ENCODE assay signal across 10 mouse cellular contexts in genomic region chr6:127925915-127926314, GRCm38 (mm10). TPM values are rescaled to one million over a fixed set of nuclear protein-coding genes. Genes with fewer than 3 reads are reported as not detected.
A peak's percentile ranks its signal among the peaks of the same experiment; 100 is the strongest.
DNase-seq lines count a peak whose midpoint lies in the region; ATAC-seq and TF ChIP-seq lines count a peak whose summit lies in the region.
"Had no signal": no experiment of that assay in that cellular context is flagged by ENCODE, and none has a peak within 500 bp of the region (broad histone marks: within the 10 kb centered on the region; RNA-seq: fewer than 3 reads in every experiment).

No protein-coding gene starts in this region.

- intact Hi-C loops in gastrocnemius, adult 2 months (cut with DNase I): no loop called here

- ATAC-seq in forebrain, postnatal 0 days: peak; percentile 91
- ATAC-seq in activated CD4-positive, CD25-positive, alpha-beta regulatory T cell, adult 4 months: no peak

- H3K9ac ChIP-seq in forebrain, postnatal 0 days: no peak overlapping the region

- no peak overlapping the region for H3K4me3 ChIP-seq in gastrocnemius, adult 2 months
- no peak overlapping the region for H3K4me3 ChIP-seq in forebrain, postnatal 0 days (ENCODE audit: low read depth, low read length)

- TF ChIP-seq CTCF in gastrocnemius, adult 2 months (IDR thresholded peaks at IDR 0.05): no peak
- TF ChIP-seq CTCF in forebrain, postnatal 0 days (IDR thresholded peaks at IDR 0.05; ENCODE audit: low read depth): no peak

- H3K4me2 ChIP-seq in forebrain, postnatal 0 days (ENCODE audit: low read depth): no peak overlapping the region

- H3K36me3 ChIP-seq in forebrain, postnatal 0 days (ENCODE audit: insufficient read depth): no peaks in the 10 kb centered on the region; the same call in 1 of the 2 replicates

- peak; percentile 16 for DNase-seq in gastrocnemius, adult 2 months
- DNase-seq in gastrocnemius, adult 8-10 months (ENCODE audit: low spot score in 2 of 2): no peak
- peak; percentile 62 for DNase-seq in forebrain, postnatal 0 days
- peak; percentile 65 to 77 for DNase-seq in layer of hippocampus, postnatal 10 days (ENCODE audit: low spot score in 2 of 2)
- DNase-seq in retina, postnatal 1 day: peak; percentile 77
- DNase-seq in kidney, adult 11 months: no peak
- DNase-seq in lung, postnatal 10 days: no peak
- DNase-seq: adrenal gland, adult 2 months had no signal

- no peak overlapping the region for H3K27ac ChIP-seq in gastrocnemius, adult 2 months
- H3K27ac ChIP-seq in forebrain, postnatal 0 days (ENCODE audit: low read depth, low read length): no peak overlapping the region

- no peaks in the 10 kb centered on the region for H3K9me3 ChIP-seq in forebrain, postnatal 0 days (ENCODE audit: low read length)

- no peaks in the 10 kb centered on the region for H3K4me1 ChIP-seq in forebrain, postnatal 0 days (ENCODE audit: insufficient read depth)

- H3K27me3 ChIP-seq in forebrain, postnatal 0 days (ENCODE audit: insufficient read depth, low read length): no peaks in the 10 kb centered on the region

- 58% methylated on average over 9 of the region's 9 CpGs for WGBS in forebrain, postnatal 0 days

RNA-seq across cellular contexts. Expression of gene Tspan11, which starts 38.5 kb away (rescaled TPM):
- total RNA-seq in gastrocnemius, adult 2 months (2021): 1 to 10 TPM in 1 of 2 experiments, under 1 TPM in 1; 0.74 to 1.0 TPM
- total RNA-seq in gastrocnemius, adult 8-10 months (2022): 1 to 10 TPM in 2 of 4 experiments, under 1 TPM in 2; 0.24 to 1.5 (median 0.68) TPM
- total RNA-seq in forebrain, postnatal 0 days (2014; rRNA removed): 5.9 and 6.4 TPM in 2 replicates
- polyA plus RNA-seq in forebrain, postnatal 0 days (2015; fragmentation: Nextera tagmentation; extraction: Ambion mirVana): 6.8 and 7.6 TPM in 2 replicates
- total RNA-seq in layer of hippocampus, postnatal 10 days (2021): 1 to 10 TPM; 2.3 to 3.7 TPM
- not detected for polyA plus RNA-seq in activated CD4-positive, CD25-positive, alpha-beta regulatory T cell, adult 4 months (2017; shearing (Covaris generic))
- total RNA-seq: monocyte, adult 5-6 weeks had no signal

Comparison
In these comparisons a context has a peak if more than half of its experiments do, and no peak if none do; other contexts are left out.
1. DNase-seq: peak in gastrocnemius, adult 2 months (single experiment), forebrain, postnatal 0 days (single experiment), layer of hippocampus, postnatal 10 days (2 of 2) and retina, postnatal 1 day (single experiment); none in gastrocnemius, adult 8-10 months (0 of 2), kidney, adult 11 months (single experiment) and lung, postnatal 10 days (single experiment).